Mouse (Mus musculus) liver, embryonic 11.5 days (tissue): ENCODE results near the gene 2300002M23Rik. TPM values are rescaled to one million over a fixed set of nuclear protein-coding genes. Genes with fewer than 3 reads are reported as not detected.
A peak's percentile ranks its signal among the peaks of the same experiment; 100 is the strongest.

Source experiments
- ATAC-seq: fragments of 200-750 bp; cut with Nextera tagmentation; replicated peaks from 2 replicates; pipeline ENCODE4 v1.8.0; 2017; ENCODE audit warnings: moderate number of reproducible peaks, mild to moderate bottlenecking, moderate TSS enrichment, moderate library complexity; ENCODE audit not compliant: low FRiP score
- DNase-seq: peaks from one replicate; pipeline ENCODE4 v3.0.0-alpha.2; 2017; ENCODE audit warnings: low spot score
- H3K27ac ChIP-seq: fragments of 300-500 bp; sonication (generic); 2 replicates; pipeline ENCODE4 v1.5.1; 2014; ENCODE audit warnings: mild to moderate bottlenecking, low read depth, low read length, control low read depth
- H3K27me3 ChIP-seq: fragments of 300-500 bp; sonication (generic); replicated peaks from 2 replicates; pipeline ENCODE4 v1.6.1; 2014; ENCODE audit warnings: low read length, mixed read lengths; ENCODE audit not compliant: control insufficient read depth, insufficient read depth
- H3K36me3 ChIP-seq: fragments of 300-500 bp; sonication (generic); 2 replicates; pipeline ENCODE4 v1.6.1; 2014; ENCODE audit warnings: mild to moderate bottlenecking, low read length, moderate library complexity, mixed read lengths; ENCODE audit not compliant: control insufficient read depth, insufficient read depth
- H3K4me1 ChIP-seq: fragments of 300-500 bp; sonication (generic); replicated peaks from 2 replicates; pipeline ENCODE4 v1.6.1; 2014; ENCODE audit warnings: low read length, mixed read lengths; ENCODE audit not compliant: control insufficient read depth, insufficient read depth
- H3K4me2 ChIP-seq: fragments of 300-500 bp; sonication (generic); 2 replicates; pipeline ENCODE4 v1.6.1; 2014; ENCODE audit warnings: mild to moderate bottlenecking, control low read depth, moderate library complexity
- H3K4me3 ChIP-seq: fragments of 300-500 bp; sonication (generic); 2 replicates; pipeline ENCODE4 v1.5.1; 2014; ENCODE audit warnings: low read depth, low read length, control low read depth
- H3K9ac ChIP-seq: fragments of 300-500 bp; sonication (generic); 2 replicates; pipeline ENCODE4 v1.6.1; 2014; ENCODE audit warnings: low read depth, low read length, control low read depth
- H3K9me3 ChIP-seq: fragments of 300-500 bp; sonication (generic); 2 replicates; pipeline ENCODE4 v1.6.1; 2016; ENCODE audit warnings: low read length, inconsistent platforms, mixed read lengths; ENCODE audit not compliant: control insufficient read depth
- WGBS: fragments of 180-500 bp; shearing (Covaris S2); extraction: QIAGEN DNeasy Blood & Tissue Kit; methylation state at CpG from one replicate; pipeline ENCODE4 v1.1.7; 2014; 5-methylcytosine and 5-hydroxymethylcytosine counted together
- polyA plus RNA-seq: library from polyadenylated mRNA; unstranded; fragments of >200 nt; fragmentation: Nextera tagmentation; extraction: Ambion mirVana; gene quantifications from 2 replicates; pipeline ENCODE4 v1.2.1, GENCODE M21; 2014

Gene 2300002M23Rik
- polyA plus RNA-seq, 1 experiment from 2014 or later, result not detected

- Histone ChIP-seq H3K9ac (no peak overlapping the region), H3K27me3 (0 out of 2 replicates have a peak, but pooled peaks cover under 1% of the 10 kb centered on the region), H3K4me2 (no peak overlapping the region), H3K27ac (no peak overlapping the region), H3K9me3 (no peaks in the 10 kb centered on the region), H3K4me3 (no peak overlapping the region), H3K4me1 (no peaks in the 10 kb centered on the region), H3K36me3 (no peaks in the 10 kb centered on the region)
- 47% methylated on average over 21 of the region's 21 CpGs for WGBS
- ATAC-seq, result no peak
- peak; percentile 56 for DNase-seq
Measured at GRCm38 (mm10) chr17:35590410-35591218, 23.4 kb downstream of the 2300002M23Rik start.

GRCm38 (mm10) chr17:35591219-35591578 lies 23.9 kb downstream of the 2300002M23Rik start:
- Histone ChIP-seq H3K36me3 (no peaks in the 10 kb centered on the region), H3K4me1 (no peaks in the 10 kb centered on the region), H3K27ac (no peak overlapping the region), H3K27me3 (no peaks in the 10 kb centered on the region), H3K9ac (no peak overlapping the region), H3K9me3 (no peaks in the 10 kb centered on the region), H3K4me3 (no peak overlapping the region), H3K4me2 (no peak overlapping the region)
- WGBS, result 92% methylated on average over 7 of the region's 7 CpGs
- no peak for DNase-seq
- ATAC-seq, result no peak

- DNase-seq, result no peak
- Histone ChIP-seq H3K4me3 (no peak overlapping the region), H3K27ac (no peak overlapping the region), H3K27me3 (no peaks in the 10 kb centered on the region), H3K4me1 (no peaks in the 10 kb centered on the region), H3K9me3 (no peaks in the 10 kb centered on the region), H3K9ac (no peak overlapping the region), H3K36me3 (no peaks in the 10 kb centered on the region), H3K4me2 (no peak overlapping the region)
- 84% methylated on average over 15 of the region's 15 CpGs for WGBS
- ATAC-seq, result no peak
Measured at GRCm38 (mm10) chr17:35591731-35592130, 24.5 kb downstream of the 2300002M23Rik start.

- no peaks in the 10 kb centered on the region for H3K9me3 ChIP-seq
- H3K4me3 ChIP-seq, result no peak overlapping the region
- DNase-seq (no peak), ATAC-seq (no peak)
- no peaks in the 10 kb centered on the region for H3K36me3 ChIP-seq
- no peaks in the 10 kb centered on the region for H3K27me3 ChIP-seq
- H3K9ac ChIP-seq, result no peak overlapping the region
- 66% methylated on average over 9 of the region's 9 CpGs for WGBS
- no peak overlapping the region for H3K27ac ChIP-seq
- no peaks in the 10 kb centered on the region for H3K4me1 ChIP-seq
- no peak overlapping the region for H3K4me2 ChIP-seq
Measured at GRCm38 (mm10) chr17:35592131-35592530, 24.9 kb downstream of the 2300002M23Rik start.

- Histone ChIP-seq H3K4me3 (no peak overlapping the region), H3K4me2 (no peak overlapping the region), H3K27ac (no peak overlapping the region), H3K4me1 (no peaks in the 10 kb centered on the region), H3K9me3 (no peaks in the 10 kb centered on the region), H3K36me3 (no peaks in the 10 kb centered on the region), H3K9ac (no peak overlapping the region), H3K27me3 (no peaks in the 10 kb centered on the region)
- WGBS, result 30% methylated on average over 4 of the region's 4 CpGs
- no peak for ATAC-seq
- DNase-seq, result no peak
Measured at GRCm38 (mm10) chr17:35593786-35594185, 26.5 kb downstream of the 2300002M23Rik start.

- no peaks in the 10 kb centered on the region for H3K27me3 ChIP-seq
- H3K9me3 ChIP-seq, result no peaks in the 10 kb centered on the region
- no peak overlapping the region for H3K9ac ChIP-seq
- no peak overlapping the region for H3K4me2 ChIP-seq
- WGBS, result 76% methylated on average over 7 of the region's 7 CpGs
- no peak overlapping the region for H3K4me3 ChIP-seq
- DNase-seq, result no peak
- no peak overlapping the region for H3K27ac ChIP-seq
- no peaks in the 10 kb centered on the region for H3K4me1 ChIP-seq
- ATAC-seq, result no peak
- no peaks in the 10 kb centered on the region for H3K36me3 ChIP-seq
Measured at GRCm38 (mm10) chr17:35594456-35594855, 27.2 kb downstream of the 2300002M23Rik start.

- ATAC-seq (no peak), DNase-seq (no peak)
- Histone ChIP-seq H3K4me2 (no peak overlapping the region), H3K9me3 (no peaks in the 10 kb centered on the region), H3K36me3 (no peaks in the 10 kb centered on the region), H3K4me3 (no peak overlapping the region), H3K4me1 (no peaks in the 10 kb centered on the region), H3K9ac (no peak overlapping the region), H3K27ac (no peak overlapping the region), H3K27me3 (no peaks in the 10 kb centered on the region)
- WGBS, result 87% methylated on average over 3 of the region's 3 CpGs
Measured at GRCm38 (mm10) chr17:35597399-35597798, 30.1 kb downstream of the 2300002M23Rik start.

GRCm38 (mm10) chr17:35601249-35601648 lies 34.0 kb downstream of the 2300002M23Rik start, which contains the start of gene Sfta2:
Gene Sfta2 (plus strand): TSS chr17:35601549.
- H3K36me3 ChIP-seq, result no peaks in the 10 kb centered on the region
- no peak within 1 kb of the TSS for H3K27ac ChIP-seq
- 62% methylated on average over 2 of the region's 2 CpGs for WGBS
- DNase-seq (no peak), ATAC-seq (no peak)
- no peaks in the 10 kb centered on the region for H3K27me3 ChIP-seq
- H3K4me3 ChIP-seq, result no peak within 1 kb of the TSS
- H3K4me2 ChIP-seq, result no peak within 1 kb of the TSS
- no peak within 1 kb of the TSS for H3K9ac ChIP-seq
- no peaks in the 10 kb centered on the region for H3K4me1 ChIP-seq
- no peaks in the 10 kb centered on the region for H3K9me3 ChIP-seq

- WGBS, result 42% methylated on average over 8 of the region's 8 CpGs
- no peaks in the 10 kb centered on the region for H3K9me3 ChIP-seq
- no peaks in the 10 kb centered on the region for H3K27me3 ChIP-seq
- no peaks in the 10 kb centered on the region for H3K4me1 ChIP-seq
- ATAC-seq (no peak), DNase-seq (no peak)
- no peak overlapping the region for H3K27ac ChIP-seq
- H3K9ac ChIP-seq, result no peak overlapping the region
- no peak overlapping the region for H3K4me3 ChIP-seq
- H3K36me3 ChIP-seq, result no peaks in the 10 kb centered on the region
- H3K4me2 ChIP-seq, result no peak overlapping the region
Measured at GRCm38 (mm10) chr17:35601736-35602354, 34.6 kb downstream of the 2300002M23Rik start.
